Mouse (Mus musculus) adrenal gland, postnatal 36 days (tissue): ENCODE results near the gene Nr5a2. TPM values are rescaled to one million over a fixed set of nuclear protein-coding genes. Genes with fewer than 3 reads are reported as not detected.
"Not testable (repeated sequence)": the region's sequence is repeated elsewhere in the genome, so short reads cannot be mapped to it uniquely, and the experiment has no call there.

ENCODE experiments used
- DNase-seq, 2 experiments: peaks; one replicate each; pipeline ENCODE4 v3.0.0; 2021; ENCODE audit warnings: mixed read lengths in 1 of 2
- total RNA-seq, 2 experiments: library from RNA; stranded (reverse); gene quantifications; 2 replicates each; pipeline ENCODE4 v1.2.3; 2021

Gene Nr5a2
- total RNA-seq, 2 experiments from 2014 or later, result 2.1 to 4.4 TPM

GRCm38 (mm10) chr1:136832305-136833152, 127.7 kb downstream of the Nr5a2 start:
- DNase-seq, result peak; percentile 10 to 30

GRCm38 (mm10) chr1:136830992-136831391, 129.3 kb downstream of the Nr5a2 start:
- DNase-seq, result no peak

GRCm38 (mm10) chr1:136829931-136830330, 130.3 kb downstream of the Nr5a2 start:
- no peak for DNase-seq

DNA sequence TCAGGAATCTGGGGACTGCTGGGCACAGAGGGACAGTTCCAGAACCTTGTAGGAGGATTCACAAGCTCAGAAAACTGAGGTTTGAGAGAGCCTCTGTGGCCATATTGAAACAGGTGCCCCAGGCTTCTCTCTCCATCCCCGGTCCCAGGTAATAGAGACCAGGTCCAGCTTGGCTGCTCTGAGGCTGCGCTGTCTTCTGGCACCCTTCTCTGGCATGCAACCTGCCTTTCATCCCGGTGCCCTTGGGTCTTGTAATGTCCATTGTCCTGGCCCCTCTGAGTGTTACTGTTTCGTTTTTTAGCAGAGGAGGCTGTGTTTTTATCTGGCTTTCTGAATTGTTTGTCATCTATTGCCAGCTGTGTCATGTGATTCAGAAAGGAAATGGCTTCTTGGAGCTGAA, 136.4 kb downstream of the Nr5a2 start:
- no peak for DNase-seq

- DNase-seq, result no peak
Observed at GRCm38 (mm10) chr1:136800625-136801024, 159.6 kb downstream of the Nr5a2 start.

- DNase-seq, result peak in 1 of 2 experiments; percentile 14
Observed at GRCm38 (mm10) chr1:136796361-136797090, 163.7 kb downstream of the Nr5a2 start.

GRCm38 (mm10) chr1:136792957-136793883, 167.0 kb downstream of the Nr5a2 start:
- DNase-seq, result not testable (repeated sequence)
